Mouse (Mus musculus) adrenal gland, adult 8-10 months (tissue): ENCODE measurements around the gene Oca2. TPM values are rescaled to one million over a fixed set of nuclear protein-coding genes. Genes with fewer than 3 reads are reported as not detected.
A peak's percentile ranks its signal among the peaks of the same experiment; 100 is the strongest.

Source experiments
- DNase-seq: peaks from one replicate; pipeline ENCODE4 v3.0.0; 2022
- total RNA-seq, 4 experiments: library from RNA; stranded (reverse); gene quantifications; 2 replicates each; pipeline ENCODE4 v1.2.4; 2022

Oca2 gene
- total RNA-seq, result 1 to 10 TPM; 4.5 to 7.6 (median 6.2) TPM

DNA sequence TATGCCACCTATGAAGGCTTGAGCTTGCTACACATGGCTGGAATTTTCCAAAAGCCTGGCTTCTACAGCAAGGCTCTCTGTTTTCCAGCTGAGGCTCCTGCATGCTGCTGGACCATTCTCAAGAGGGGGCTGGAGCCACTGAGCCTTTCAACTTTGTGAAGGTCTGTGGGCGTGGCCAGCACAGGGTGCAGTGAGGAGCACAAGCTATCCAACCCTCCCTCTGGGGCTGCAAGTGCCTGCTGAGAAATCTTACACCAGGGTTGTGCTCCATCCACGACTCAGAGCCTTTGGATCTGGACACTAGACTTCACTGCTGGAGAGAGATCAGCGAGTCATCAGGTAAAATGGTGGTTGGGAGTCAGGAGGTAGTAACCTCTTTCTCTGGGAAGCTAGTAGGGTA is at the start of gene Oca2:
TSS of gene Oca2 (plus strand) at position 218 of the 400 bp plus-strand sequence.
- peak; percentile 24 for DNase-seq

DNA sequence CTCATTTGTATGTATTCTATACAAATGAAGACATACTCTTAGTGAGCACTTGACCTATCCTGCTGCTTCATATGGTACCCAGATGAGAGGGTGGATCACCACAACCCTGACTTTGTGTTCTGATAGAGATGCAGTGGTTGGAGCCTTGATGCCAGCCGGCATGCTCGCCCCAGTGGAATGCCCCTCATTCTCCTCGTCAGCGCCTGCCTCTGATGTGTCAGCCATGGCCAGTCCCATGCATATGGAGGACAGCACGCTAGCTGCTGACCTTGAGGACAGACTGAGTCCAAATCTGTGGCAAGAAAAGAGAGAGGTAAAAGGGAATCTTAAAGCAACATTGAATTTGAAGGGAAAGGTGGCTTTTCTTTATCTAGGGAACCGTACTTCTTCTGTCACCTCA is 48.5 kb upstream of the Oca2 start:
- no peak for DNase-seq

DNA sequence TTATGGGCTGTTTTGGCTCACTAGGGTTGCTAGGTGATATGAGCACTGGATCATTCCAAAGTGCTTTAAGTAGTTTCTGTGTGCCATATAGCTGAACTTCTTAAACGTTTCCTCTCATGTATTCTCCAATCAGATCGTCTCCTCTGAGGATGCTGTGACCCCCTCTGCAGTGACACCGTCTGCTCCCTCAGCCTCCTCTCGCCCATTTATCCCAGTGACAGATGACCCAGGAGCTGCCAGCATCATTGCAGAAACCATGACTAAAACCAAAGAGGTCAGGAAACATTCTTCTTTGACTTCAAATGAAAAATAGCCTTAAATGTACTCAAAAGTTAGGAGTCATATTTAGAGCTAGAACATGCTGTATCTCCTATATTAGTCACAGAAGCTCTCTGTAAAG is 47.9 kb upstream of the Oca2 start:
- peak; percentile 9 for DNase-seq

DNA sequence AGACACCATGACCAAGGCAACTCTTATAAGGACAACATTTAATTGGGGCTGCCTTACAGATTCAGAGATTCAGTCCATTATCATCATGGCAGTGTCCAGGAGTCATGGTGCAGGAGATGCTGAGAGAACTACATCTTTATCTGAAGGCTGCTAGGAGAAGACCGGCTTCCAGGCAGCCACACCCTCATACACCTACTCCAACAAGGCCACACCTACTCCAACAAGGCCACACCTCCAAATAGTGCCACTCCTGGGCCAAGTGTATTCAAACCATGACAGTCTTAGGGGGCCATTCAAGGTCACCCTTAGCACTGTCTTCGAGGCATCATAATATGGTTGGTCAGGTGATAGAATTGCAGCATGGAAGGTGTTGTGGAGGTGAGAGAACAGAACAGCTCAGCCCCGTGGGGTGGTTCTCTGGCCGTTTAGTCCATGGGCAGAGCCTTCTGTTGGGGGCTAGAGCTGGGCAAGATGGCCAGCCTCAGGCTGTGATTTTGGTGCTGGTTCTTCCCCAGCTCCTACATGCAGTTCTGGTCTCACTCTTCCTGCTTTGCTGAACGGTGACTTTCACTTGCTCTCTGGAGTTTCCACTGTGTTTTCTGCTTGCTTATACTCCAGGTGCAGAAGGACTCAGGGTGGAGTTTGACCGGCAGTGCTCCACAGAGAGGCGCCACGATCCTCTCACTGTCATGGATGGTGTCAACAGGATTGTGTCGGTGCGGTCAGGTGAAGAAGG is 37.9 kb upstream of the Oca2 start:
- DNase-seq, result no peak

DNA sequence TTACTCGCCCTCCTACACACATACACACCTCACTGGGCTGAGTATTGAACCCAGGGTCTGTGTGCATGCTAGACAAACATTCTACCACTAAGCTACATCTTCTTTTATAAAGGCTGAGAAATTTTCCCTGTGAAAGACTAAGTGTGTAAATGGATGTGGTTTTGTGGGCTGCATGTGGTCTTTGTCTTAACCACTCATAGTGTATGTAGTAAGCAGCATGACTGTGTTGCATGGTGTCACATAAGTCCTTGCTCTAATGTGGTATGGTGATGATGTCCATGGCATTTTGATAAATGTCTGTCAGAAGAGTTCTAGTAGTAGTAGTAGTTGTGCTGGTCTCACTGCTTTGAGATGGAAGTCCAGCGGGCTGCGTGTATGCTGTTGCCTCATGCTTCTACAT is 36.7 kb upstream of the Oca2 start:
- no peak for DNase-seq

DNA sequence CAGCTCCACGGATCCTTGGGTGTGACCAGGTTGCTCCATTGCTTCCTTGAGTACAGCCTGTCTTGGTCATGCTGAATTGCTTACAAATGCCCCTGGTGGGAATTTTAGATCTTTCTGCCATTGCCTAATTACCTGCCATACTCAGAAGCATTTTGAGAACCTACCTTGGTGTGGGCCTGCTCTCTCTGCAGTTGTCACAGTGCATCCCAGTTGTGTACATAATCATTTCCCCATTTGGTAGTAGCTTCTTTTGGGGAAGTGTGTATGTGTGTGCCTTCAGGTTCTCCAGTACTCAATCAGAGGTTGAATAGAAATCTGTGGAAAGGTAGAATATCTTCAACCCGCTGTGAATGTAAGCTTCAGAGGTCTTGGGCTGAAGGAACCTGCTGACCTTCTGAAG is 36.3 kb upstream of the Oca2 start:
- no peak for DNase-seq

DNA sequence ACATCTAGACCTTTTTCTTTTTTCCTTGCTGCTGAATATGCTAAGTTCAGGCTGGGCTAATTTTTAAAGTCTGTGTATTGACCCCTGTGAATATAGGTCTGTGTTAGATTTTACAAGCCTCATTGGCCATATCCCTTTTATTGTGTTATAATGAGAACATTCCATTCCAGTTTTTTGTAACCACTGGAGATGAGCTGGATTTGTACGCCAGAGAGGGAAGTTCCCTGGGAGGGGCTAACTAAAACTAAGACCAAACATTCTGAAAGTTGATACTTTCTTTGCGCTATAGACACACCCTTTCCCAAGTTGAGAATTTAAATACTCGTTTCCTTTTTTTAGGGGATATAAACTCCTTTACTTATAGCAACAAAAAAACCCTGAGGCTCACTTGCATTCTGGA is 34.7 kb upstream of the Oca2 start:
- DNase-seq, result no peak

DNA sequence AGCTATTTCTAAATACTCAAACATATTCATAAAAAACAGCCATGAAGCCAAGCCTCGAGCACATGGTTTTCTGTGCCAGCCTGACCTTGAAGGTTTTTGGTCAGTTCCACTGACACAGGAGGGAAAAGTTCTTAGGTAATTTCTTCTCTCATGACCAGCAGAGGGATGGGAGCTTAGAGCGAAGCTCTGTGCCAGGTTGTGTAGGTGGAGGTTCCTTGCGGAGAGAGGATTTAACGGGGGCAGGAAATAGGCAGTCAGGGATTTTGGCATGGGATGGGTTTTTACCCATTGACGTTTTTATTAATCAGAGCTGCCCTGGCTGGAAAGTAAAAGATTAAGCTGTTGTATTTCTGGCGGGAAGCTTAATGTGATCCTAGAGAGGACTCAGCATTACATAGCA is 18.7 kb upstream of the Oca2 start:
- no peak for DNase-seq

DNA sequence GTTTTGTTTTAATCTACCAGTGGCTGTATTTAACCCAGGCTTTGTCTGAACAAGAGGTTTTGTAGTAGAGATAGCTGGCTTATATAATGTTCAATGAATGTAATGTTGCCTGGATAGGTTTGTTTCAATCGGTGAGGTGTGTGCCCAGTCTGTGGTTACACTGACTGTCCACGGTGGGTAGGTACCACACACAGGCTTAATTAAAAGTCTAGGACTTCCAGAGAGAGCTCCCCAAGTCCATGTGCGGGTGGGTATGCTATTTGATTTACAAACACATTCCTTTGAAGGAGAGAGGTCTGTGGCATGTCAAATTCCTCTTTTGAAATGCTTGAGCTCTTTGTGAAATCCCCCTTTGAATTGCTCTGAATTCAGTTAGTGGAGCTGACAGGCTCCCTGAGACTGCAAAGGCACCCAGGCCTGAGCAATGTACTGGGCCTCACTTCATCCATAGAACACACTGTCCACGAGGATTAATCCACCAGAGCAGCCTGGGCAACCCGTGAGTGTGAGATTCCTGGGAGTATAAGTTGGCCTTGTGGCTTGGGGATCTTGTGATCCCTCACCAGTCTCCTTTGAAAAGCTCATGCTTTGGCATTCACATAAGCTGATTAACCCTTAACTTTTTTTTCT is 3.7 kb upstream of the Oca2 start:
- no peak for DNase-seq

DNA sequence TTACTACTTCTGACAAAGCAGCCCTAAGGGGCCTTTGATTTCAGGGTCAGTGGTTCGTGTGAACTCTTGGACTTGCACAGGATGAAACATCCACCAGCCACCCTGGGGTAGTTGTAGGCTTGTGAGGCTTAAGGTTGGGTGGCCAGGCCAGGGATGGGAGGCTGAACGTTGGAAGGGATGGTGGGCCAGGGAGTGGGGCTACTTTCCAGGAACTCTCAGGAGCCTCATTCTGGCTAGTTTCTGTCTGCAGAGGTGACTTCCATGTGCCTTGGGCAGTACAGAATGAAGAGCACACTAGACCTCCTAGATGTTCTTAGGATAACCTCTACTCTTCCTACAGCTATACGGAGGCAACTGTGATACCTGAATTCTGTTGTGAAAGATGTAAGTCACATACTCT is 2.9 kb upstream of the Oca2 start:
- DNase-seq, result no peak

DNA sequence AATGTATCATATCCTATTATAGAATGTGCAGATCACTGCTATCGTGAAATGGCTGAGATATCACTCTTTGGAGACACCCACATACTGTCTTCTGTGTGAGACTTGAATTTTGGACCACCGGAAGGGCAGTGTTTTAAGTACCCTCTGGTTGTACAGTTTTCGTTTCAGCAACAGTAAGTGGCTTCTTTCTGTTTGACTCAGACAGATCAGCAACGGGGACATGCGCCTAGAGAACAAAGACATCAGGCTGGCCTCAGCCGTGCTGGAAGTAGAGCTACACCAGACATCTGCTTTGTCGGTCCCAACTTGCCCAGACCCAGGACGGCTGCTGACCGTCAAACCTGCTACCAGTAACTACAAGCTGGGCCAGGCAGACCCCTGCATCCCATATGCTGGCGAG is 15.0 kb downstream of the Oca2 start:
- DNase-seq, result no peak

DNA sequence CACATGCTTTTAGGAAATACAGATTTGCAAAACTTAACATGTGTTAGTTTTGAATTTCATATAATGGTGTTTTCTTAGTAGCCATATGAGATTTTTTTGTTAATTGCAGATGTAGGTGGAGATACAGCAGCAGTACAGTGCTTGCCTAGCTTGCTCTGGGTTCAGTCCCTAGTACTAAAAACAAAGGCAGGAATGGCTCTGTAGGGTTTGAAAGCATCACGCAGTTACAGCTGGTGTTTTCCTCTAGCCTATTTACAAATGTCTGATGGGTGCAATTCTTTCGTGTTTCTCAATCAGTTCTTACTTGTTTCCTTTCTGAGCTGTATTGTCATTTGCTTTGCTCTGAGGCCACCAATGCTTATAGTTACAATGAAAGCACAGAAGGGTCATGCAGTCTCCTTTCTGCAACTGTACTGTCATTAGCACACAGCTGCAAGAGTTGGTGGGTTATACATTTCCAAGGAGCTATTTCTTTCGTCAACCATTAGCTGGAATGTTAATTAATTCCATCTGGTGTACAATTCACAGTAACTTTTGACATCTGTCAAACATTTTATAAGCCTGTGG is 18.4 kb downstream of the Oca2 start:
- no peak for DNase-seq

DNA sequence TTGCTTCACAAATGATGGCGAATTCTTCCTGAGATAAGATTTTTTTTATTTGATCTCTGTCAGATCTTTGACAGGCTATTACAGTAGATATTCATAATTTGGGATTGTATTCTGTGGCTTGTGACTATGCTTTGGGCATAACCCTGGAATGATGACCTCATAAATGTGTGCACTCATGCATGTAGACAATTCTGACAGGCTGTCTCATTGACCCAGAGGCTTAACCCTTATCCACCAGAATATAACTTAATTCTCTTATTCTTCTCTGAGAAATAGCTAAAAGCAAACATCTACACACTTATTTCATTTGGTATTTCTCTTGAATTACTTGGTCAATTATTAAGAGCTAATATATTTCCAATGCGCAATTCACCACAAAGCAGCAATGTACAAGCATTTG is 37.9 kb downstream of the Oca2 start:
- no peak for DNase-seq

DNA sequence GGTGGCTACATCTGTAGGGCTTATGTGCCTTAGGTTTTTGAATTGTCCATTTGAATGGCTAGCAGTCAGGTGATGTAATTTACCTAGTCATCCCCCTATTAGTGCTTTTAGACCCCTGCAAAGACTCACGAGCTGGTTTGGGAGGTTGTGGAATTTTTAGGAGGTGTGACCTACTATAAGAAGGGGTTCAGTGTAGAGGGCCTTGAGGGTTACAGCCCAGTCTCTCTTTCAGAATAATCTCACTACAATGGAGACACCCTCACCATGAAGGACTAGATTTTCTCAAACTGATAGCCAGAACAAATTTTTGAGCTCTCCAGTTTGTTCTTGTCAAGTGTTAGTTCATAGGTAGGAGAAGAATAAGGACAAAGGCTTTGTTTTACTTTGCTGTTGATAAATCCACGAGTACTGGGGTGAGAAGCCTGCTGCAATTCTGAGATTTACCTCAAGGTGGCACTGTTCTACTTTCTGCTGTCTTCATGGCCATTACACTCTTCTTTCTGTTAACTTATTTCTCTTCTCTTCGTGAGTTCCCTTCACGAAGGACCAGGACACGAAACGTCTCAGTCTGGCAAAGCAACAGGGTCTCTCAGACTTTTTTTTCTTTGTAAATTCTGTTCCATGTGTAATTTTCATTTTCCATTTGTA is 52.0 kb downstream of the Oca2 start:
- peak; percentile 10 for DNase-seq

DNA sequence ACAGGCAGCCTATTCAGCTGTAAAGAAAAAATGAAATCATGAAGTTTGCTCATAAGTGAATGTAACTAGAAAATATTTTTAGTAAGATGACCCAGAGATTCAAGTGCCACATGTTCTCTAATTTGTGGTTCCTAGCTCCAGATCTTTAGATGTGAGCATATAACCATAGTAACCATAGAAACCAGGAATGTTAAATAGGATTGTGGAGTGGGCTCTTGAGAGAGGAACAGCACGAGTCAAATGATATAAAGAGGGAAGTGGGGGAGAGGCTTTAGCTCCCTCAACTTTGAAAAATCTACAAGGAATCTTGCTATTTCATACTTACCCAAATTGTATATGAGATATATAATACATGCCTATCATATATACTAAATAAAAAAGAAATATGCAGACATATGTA is 64.8 kb downstream of the Oca2 start:
- no peak for DNase-seq

DNA sequence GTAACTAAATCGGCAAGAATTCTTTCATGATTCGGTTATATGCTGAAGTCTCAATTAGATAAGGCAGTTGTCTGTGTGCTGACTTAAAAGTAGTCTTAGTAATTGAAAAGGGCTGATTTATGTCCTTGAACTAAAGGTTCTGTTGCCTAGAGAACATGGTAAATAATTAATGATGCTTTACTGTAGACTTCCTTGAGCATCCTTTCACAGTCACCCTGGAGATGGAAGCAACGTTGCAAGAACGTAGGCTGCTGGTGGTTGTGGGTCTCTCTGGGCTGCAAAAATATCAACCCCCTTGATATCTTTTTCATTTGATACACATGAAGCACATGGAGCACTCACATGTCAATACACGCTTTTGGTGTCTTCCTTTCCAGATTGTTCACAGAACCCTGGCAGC is 74.8 kb downstream of the Oca2 start:
- DNase-seq, result no peak

DNA sequence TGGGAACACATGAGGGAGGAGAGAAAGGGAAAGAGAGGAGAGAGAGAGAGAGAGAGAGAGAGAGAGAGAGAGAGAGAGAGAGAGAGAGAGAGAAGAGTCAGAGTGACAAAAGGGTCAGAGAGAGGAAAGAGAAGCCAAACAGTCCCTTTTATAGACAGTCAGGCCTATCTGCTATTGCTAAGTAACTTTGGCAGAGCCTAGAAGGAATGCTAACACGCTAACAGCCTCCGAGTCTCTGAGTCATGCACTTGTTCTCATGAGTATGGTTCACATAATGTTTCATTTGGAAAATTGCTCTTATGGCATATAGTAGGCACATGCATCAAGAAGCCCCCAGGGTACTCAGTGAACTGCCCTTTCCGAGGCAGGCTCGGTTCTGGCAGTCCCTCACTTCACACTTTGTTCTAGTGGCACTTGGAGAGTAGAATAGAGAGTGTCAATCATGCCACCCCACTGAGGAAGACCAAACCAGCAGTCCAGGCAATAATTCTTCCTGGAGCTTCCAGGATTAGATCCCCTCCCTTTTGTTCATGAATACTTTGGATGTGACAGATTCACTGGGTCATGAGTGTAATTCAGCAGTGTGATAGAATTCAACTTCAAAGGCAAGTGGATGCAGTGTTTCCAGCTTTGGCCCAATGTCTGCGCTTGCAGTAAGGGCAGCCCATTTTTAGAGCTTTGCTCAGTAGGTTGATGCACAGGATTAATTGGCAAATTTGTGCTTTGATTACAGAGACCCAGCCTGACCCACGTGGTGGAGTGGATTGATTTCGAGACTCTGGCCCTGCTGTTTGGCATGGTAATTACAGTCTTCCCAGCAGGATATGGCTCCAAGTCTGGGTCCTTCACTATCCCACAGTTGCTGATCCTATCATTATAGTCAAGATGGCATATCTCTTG is 76.3 kb downstream of the Oca2 start:
- no peak for DNase-seq

DNA sequence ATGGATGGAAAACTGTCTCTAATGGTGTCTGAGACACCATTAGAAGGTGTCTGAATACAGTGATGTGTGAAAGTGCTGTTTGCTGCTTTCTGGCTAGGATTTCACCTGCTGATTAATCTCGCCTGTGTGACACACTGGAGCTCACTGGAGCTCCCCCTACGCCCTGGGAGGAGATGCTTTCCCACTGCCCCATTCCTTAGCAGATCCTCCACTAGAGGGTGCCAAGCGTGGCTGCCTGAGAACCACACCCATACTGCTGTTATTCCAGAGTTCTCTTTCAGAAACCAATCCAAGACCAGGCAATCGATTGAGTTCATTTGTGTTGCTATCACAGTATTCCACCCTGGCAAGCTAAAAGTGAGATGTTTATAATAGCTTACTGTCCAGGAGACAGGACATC is 88.2 kb downstream of the Oca2 start:
- no peak for DNase-seq

DNA sequence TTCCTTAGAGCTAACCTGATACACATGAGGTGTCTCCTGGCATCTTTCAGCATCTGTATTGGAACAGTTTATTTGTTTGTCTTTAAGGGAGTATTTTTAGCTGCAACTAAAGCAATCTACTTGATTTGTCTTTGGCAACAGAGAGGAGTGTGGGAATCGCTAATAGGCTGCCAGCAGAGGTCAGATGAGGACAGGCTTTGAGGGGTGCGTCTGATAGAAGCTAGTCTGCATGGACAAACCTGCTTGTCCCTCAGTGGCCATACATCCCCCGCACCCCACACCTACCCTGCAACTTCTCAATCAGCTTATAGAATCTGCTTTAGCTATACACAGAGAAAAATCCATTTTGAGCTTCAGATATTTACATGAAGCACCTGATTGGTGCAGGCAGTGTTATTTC is 109.0 kb downstream of the Oca2 start:
- no peak for DNase-seq

DNA sequence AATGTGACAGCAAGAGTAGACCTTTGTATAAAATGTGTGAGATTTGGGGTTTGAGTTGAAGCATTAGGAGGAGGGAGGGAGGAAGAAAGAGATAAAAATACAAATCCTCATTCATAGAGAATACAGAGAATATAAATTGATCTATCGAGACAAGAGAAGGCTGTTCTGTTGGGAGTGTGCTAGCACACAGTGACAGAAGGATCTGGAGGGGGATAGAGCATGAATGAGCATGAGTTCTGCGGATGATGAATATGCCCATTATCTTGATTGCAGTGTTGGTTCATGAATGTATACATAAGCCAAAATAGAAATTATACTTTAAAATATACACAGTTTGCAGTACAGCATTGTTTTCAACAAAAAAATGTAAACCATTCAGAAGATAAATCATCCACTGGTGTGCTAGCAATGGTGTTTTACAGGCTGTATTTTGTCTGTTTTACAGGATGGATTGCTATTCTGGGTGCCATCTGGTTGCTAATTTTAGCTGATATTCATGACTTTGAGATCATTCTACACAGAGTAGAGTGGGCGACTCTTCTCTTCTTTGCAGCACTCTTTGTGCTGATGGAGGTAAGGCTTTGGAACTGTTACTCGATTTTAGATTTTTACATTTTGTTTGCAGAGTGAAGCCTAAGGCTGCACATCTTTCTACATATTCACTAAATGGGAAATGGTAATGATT is 117.2 kb downstream of the Oca2 start:
- DNase-seq, result no peak

DNA sequence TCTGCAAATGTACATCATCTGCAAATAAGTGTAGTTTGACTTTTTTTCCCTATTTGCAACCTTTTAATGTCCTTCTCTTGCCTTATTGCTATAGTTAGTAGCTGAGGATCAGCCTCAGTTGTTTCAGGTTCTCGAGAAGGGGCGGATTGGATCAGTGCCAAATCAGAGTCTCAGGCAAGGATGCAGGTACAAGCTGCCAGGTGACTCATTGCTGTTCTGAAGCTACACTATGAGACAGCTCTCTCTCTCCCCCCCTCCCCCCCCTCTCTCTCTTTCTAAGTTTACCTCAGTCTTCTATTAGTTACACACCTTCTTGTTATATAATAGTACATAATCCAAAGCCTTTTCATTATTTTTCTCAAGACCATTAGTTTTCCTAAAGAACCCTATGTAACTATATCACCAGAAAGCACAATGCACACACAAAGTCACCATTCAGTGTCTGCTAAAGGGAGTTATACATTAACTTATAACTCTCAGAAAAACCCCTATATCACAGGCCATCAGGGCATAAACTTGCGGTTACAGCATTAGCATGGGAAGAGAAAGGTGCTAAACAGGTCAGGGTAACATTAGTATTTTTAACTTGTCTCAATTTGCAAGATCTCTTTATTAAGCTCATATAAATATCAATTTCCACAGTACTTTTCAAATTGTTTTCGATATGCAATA is 142.3 kb downstream of the Oca2 start:
- DNase-seq, result no peak
